Mouse (Mus musculus) limb, embryonic 14.5 days (tissue): ENCODE measurements at regions not wholly inside any gene's neighbourhood (a gene's known extent, or its start where the extent isn't known, plus 50 kb on each side); places are given as distances from the start of the nearest gene placed in this dataset.

Experiments used
- ATAC-seq: fragments of 200-750 bp; cut with Nextera tagmentation; 2 replicates; pipeline ENCODE4 v1.8.0; 2017; ENCODE audit warnings: low read depth, moderate number of reproducible peaks, moderate TSS enrichment; ENCODE audit not compliant: low FRiP score
- DNase-seq: peaks from one replicate; pipeline ENCODE4 v3.0.0-alpha.2; 2015; ENCODE audit warnings: low spot score
- H3K27ac ChIP-seq: fragments of 300-500 bp; sonication (generic); replicated peaks from 2 replicates; pipeline ENCODE4 v1.5.1; 2014; ENCODE audit warnings: low read depth, mild to moderate bottlenecking, low read length, moderate library complexity, mixed read lengths
- H3K27me3 ChIP-seq: fragments of 300-500 bp; sonication (generic); 2 replicates; pipeline ENCODE4 v1.6.1; 2014; ENCODE audit warnings: low read length, mixed read lengths; ENCODE audit not compliant: control insufficient read depth, insufficient read depth
- H3K36me3 ChIP-seq: fragments of 300-500 bp; sonication (generic); 2 replicates; pipeline ENCODE4 v1.6.1; 2014; ENCODE audit warnings: mild to moderate bottlenecking, low read length, moderate library complexity, mixed read lengths; ENCODE audit not compliant: control insufficient read depth, insufficient read depth
- H3K4me1 ChIP-seq: fragments of 300-500 bp; sonication (generic); 2 replicates; pipeline ENCODE4 v1.6.1; 2014; ENCODE audit warnings: antibody characterized with exemption, low read length, mixed read lengths; ENCODE audit not compliant: control insufficient read depth, insufficient read depth
- H3K4me2 ChIP-seq: fragments of 300-500 bp; sonication (generic); replicated peaks from 2 replicates; pipeline ENCODE4 v1.6.1; 2014; ENCODE audit warnings: low read depth, mild to moderate bottlenecking, low read length, moderate library complexity; ENCODE audit not compliant: severe bottlenecking
- H3K4me3 ChIP-seq: fragments of 300-500 bp; sonication (generic); replicated peaks from 2 replicates; pipeline ENCODE4 v1.5.1; 2014; ENCODE audit warnings: low read length
- H3K9ac ChIP-seq: fragments of 300-500 bp; sonication (generic); 2 replicates; pipeline ENCODE4 v1.6.1; 2014; ENCODE audit warnings: mild to moderate bottlenecking, low read depth, low read length, moderate library complexity; ENCODE audit not compliant: severe bottlenecking
- H3K9me3 ChIP-seq: fragments of 300-500 bp; sonication (generic); 2 replicates; pipeline ENCODE4 v1.6.1; 2016; ENCODE audit warnings: low read length; ENCODE audit not compliant: control insufficient read depth
- POLR2A ChIP-seq: fragments of 200-500 bp; IDR thresholded peaks from 2 replicates; pipeline ENCODE4 v1.8.0; 2012; ENCODE audit warnings: inconsistent platforms, mild to moderate bottlenecking, moderate library complexity, borderline replicate concordance; ENCODE audit not compliant: insufficient read depth, insufficient read length; ENCODE audit errors: extremely low read depth
- WGBS: fragments of 180-500 bp; shearing (Covaris S2); extraction: QIAGEN DNeasy Blood & Tissue Kit; methylation state at CpG from one replicate; pipeline ENCODE4 v1.1.7; 2014; 5-methylcytosine and 5-hydroxymethylcytosine counted together

DNA sequence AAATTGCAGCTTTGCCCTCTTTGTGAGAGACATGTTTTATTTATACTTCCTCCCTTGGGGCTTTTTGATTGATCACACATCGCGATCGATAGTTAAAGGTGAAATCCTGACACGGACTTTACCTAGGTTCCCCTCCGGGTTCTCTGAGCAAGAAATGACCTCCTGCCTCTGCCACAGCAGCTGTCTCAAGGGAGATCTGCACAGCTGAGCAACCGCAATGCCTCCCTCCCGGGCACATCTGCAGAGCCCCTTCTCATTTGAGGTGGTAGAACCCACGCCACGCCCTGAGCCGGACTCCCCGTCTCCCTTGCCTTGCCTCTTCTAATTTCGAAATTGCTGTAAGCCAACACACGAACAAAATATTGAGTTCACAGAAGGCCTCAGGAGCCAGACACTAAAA is 78.2 kb upstream of the Cacna2d3 start:
- WGBS: 81% methylated on average over 13 of the region's 13 CpGs
- H3K27me3 ChIP-seq: no peaks in the 10 kb centered on the region
- no peak for ATAC-seq
- H3K4me2 ChIP-seq: no peak overlapping the region
- H3K4me1 ChIP-seq: no peaks in the 10 kb centered on the region
- no peak for TF ChIP-seq POLR2A
- no peak overlapping the region for H3K27ac ChIP-seq
- H3K9ac ChIP-seq: no peak overlapping the region
- no peak overlapping the region for H3K4me3 ChIP-seq
- no peak for DNase-seq
- H3K9me3 ChIP-seq: no peaks in the 10 kb centered on the region
- no peaks in the 10 kb centered on the region for H3K36me3 ChIP-seq

DNA sequence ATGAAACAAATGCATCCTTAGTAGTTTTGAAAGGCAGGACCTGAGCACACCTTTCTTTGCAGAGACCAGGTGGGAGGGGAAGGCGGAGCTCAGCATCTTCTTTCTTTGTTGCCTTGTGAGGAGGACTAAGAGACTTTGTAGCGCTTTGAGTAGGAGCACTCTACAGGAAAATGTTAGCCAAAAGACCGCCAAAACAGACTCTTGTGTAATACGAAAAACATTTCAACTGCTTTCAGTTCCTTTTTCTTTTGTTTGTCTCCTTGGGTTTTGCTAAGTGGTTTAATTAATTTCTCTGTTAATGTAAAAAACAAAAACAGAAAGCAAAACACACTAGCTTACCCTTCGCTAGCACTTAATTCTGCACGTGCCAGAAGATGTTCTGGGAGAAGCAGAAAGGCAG is 83.6 kb upstream of the Cacna2d3 start:
- Histone ChIP-seq H3K27ac (no peak overlapping the region), H3K9me3 (no peaks in the 10 kb centered on the region), H3K4me2 (no peak overlapping the region), H3K27me3 (no peaks in the 10 kb centered on the region), H3K4me3 (no peak overlapping the region), H3K9ac (no peak overlapping the region), H3K36me3 (no peaks in the 10 kb centered on the region), H3K4me1 (no peaks in the 10 kb centered on the region)
- DNase-seq (no peak), ATAC-seq (no peak)
- 88% methylated on average over 6 of the region's 6 CpGs for WGBS
- no peak for TF ChIP-seq POLR2A

DNA sequence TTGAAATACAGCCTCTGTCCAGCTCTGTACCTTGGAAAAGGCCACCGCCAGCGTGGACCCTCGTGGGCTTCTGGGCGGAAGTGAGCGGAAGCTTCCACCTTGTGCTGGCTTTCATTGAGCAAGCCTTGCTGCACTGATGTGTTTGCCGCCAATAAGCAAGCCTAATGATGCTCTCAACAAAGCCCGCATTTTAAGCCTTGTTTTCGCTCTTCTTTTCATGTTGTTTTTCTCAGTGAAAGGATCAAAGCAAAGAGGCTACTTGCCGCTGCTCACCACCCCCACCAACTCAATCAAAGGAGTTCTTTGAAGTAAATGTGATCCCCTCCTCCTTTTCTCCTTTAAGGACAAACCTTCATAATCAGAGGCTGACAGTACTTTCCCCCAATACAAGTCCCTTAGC is 86.2 kb upstream of the Cacna2d3 start:
- ATAC-seq (no peak), DNase-seq (no peak)
- no peaks in the 10 kb centered on the region for H3K9me3 ChIP-seq
- no peak for TF ChIP-seq POLR2A
- H3K4me2 ChIP-seq: no peak overlapping the region
- H3K36me3 ChIP-seq: no peaks in the 10 kb centered on the region
- no peaks in the 10 kb centered on the region for H3K4me1 ChIP-seq
- H3K27me3 ChIP-seq: no peaks in the 10 kb centered on the region
- 49% methylated on average over 9 of the region's 9 CpGs for WGBS
- H3K27ac ChIP-seq: no peak overlapping the region
- H3K4me3 ChIP-seq: no peak overlapping the region
- H3K9ac ChIP-seq: no peak overlapping the region

DNA sequence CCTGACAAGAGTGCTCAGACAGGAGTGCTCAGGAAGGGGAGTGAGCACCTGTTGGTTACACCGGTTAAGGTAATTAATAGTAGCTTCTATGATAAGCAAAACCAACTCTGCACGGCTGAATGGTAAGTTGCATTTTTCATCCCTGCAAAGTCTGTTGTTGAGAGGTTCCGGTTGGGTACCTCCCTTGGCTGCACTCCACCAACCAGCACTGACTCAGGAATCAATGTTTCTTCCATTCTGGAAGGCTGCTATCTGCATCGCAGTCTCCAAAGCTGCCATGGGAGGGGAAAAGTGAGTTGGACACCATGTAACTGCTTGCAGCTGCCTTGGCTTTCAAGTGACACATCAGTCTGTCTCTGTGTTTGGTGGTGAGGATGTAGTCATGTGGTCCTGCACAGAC is 93.0 kb upstream of the Cacna2d3 start:
- no peaks in the 10 kb centered on the region for H3K36me3 ChIP-seq
- no peak overlapping the region for H3K9ac ChIP-seq
- H3K27me3 ChIP-seq: no peaks in the 10 kb centered on the region
- H3K27ac ChIP-seq: no peak overlapping the region
- no peak for TF ChIP-seq POLR2A
- H3K4me1 ChIP-seq: no peaks in the 10 kb centered on the region
- WGBS: 65% methylated on average over 4 of the region's 4 CpGs
- no peak overlapping the region for H3K4me2 ChIP-seq
- ATAC-seq (no peak), DNase-seq (no peak)
- H3K4me3 ChIP-seq: no peak overlapping the region
- H3K9me3 ChIP-seq: no peaks in the 10 kb centered on the region

DNA sequence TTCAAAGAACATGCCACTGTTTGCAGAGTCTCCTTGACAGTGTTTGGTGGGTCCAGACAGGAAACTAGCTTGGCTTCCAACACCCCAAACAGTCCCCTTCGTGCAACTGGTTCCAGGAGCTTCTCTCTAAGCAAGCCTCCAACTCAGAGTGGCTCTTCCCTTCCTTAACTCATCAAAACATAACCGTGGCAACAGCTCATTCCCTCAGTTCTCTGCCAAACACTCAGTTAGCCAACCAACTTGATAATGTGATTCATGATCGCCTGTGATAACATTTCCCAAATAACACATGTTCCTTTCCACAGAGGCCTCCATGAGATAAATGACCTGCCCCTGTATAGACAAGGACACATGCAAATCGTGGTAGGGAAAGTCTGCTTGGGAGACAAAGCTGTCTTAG is 95.9 kb upstream of the Cacna2d3 start:
- no peak overlapping the region for H3K4me3 ChIP-seq
- no peaks in the 10 kb centered on the region for H3K27me3 ChIP-seq
- no peak overlapping the region for H3K4me2 ChIP-seq
- H3K9ac ChIP-seq: no peak overlapping the region
- ATAC-seq (no peak), DNase-seq (no peak)
- H3K4me1 ChIP-seq: no peaks in the 10 kb centered on the region
- no peaks in the 10 kb centered on the region for H3K9me3 ChIP-seq
- no peak for TF ChIP-seq POLR2A
- H3K27ac ChIP-seq: no peak overlapping the region
- no peaks in the 10 kb centered on the region for H3K36me3 ChIP-seq
- 70% methylated on average over 4 of the region's 4 CpGs for WGBS

DNA sequence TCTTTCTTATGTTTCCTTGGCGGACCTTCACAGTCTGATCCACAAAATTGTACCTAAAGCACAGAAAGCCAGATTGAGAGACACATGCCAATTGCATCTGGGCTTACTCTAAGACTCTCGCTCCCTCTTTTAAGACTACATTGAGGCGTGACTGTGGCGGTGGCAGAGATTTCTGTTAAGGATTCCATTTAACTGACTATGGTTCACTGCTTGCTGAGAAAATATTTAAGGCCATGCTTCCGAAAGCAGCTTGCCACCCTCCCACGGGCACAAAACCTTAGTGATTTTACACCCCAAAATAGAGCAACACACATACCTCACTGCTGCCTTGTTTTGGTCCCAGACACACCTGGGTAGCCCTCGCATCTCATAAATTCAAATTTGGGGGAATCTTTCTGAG is 96.6 kb upstream of the Cacna2d3 start:
- no peak for ATAC-seq
- Histone ChIP-seq H3K4me2 (no peak overlapping the region), H3K9ac (no peak overlapping the region), H3K4me1 (no peaks in the 10 kb centered on the region), H3K27me3 (no peaks in the 10 kb centered on the region), H3K9me3 (no peaks in the 10 kb centered on the region), H3K4me3 (no peak overlapping the region), H3K27ac (no peak overlapping the region), H3K36me3 (no peaks in the 10 kb centered on the region)
- no peak for DNase-seq
- no peak for TF ChIP-seq POLR2A
- WGBS: 87% methylated on average over 7 of the region's 7 CpGs
